Mouse (Mus musculus) heart, postnatal 25 days (tissue): Measurements from ENCODE around the gene Gm28048. TPM values are rescaled to one million over a fixed set of nuclear protein-coding genes. Genes with fewer than 3 reads are reported as not detected.

ENCODE experiments used
- DNase-seq: peaks from one replicate; pipeline ENCODE4 v3.0.0; 2022; ENCODE audit warnings: low spot score
- intact Hi-C: fragments of 180-260 bp; cut with DNase I; formaldehyde crosslinking; loops from one replicate; pipeline ENCODE4 v1.15.1; 2025
- total RNA-seq, 2 experiments: library from RNA; stranded (reverse); gene quantifications; 2 replicates each; pipeline ENCODE4 v1.2.3; 2021

The Gm28048 gene
- total RNA-seq, 2 experiments from 2014 or later = 5.4 to 5.8 TPM

GRCm38 (mm10) chr11:22906453-22906865, 75.4 kb downstream of the Gm28048 start:
- no peak for DNase-seq
- intact Hi-C loops = no loop called here

- intact Hi-C loops = no loop called here
- no peak for DNase-seq
These were observed 79.0 kb downstream of the Gm28048 start for GRCm38 (mm10) chr11:22902923-22903322.

GRCm38 (mm10) chr11:22900041-22900440, 81.8 kb downstream of the Gm28048 start:
- intact Hi-C loops = no loop called here
- no peak for DNase-seq

- intact Hi-C loops = no loop called here
- no peak for DNase-seq
These were observed 84.2 kb downstream of the Gm28048 start for GRCm38 (mm10) chr11:22897642-22898041.

GRCm38 (mm10) chr11:22897127-22897526, 84.8 kb downstream of the Gm28048 start:
- no peak for DNase-seq
- intact Hi-C loops = no loop called here

GRCm38 (mm10) chr11:22893075-22893474, 88.8 kb downstream of the Gm28048 start:
- no peak for DNase-seq
- intact Hi-C loops = no loop called here

GRCm38 (mm10) chr11:22892466-22892865, 89.4 kb downstream of the Gm28048 start:
- no peak for DNase-seq

GRCm38 (mm10) chr11:22891876-22892275, 90.0 kb downstream of the Gm28048 start:
- intact Hi-C loops = no loop called here
- DNase-seq = no peak

More at GRCm38 (mm10) chr11:22892466-22892865, 89.4 kb downstream of the Gm28048 start:
- intact Hi-C loops = no loop called here

GRCm38 (mm10) chr11:22891242-22891641, 90.6 kb downstream of the Gm28048 start:
- intact Hi-C loops = no loop called here
- DNase-seq = no peak

GRCm38 (mm10) chr11:22889224-22889623, 92.7 kb downstream of the Gm28048 start:
- intact Hi-C loops = no loop called here
- DNase-seq = no peak

GRCm38 (mm10) chr11:22886991-22887390, 94.9 kb downstream of the Gm28048 start:
- no peak for DNase-seq
- intact Hi-C loops = no loop called here

- intact Hi-C loops = no loop called here
- no peak for DNase-seq
These were observed 96.5 kb downstream of the Gm28048 start for GRCm38 (mm10) chr11:22885350-22885749.

- DNase-seq = no peak
- intact Hi-C loops = no loop called here
These were observed 98.2 kb downstream of the Gm28048 start for GRCm38 (mm10) chr11:22883676-22884075.

GRCm38 (mm10) chr11:22882926-22883325, 99.0 kb downstream of the Gm28048 start:
- DNase-seq = no peak
- intact Hi-C loops = no loop called here

GRCm38 (mm10) chr11:22880383-22881172, 101.3 kb downstream of the Gm28048 start:
- intact Hi-C loops = no loop called here
- DNase-seq = no peak

GRCm38 (mm10) chr11:22879645-22880044, 102.2 kb downstream of the Gm28048 start:
- no peak for DNase-seq
- intact Hi-C loops = loop anchor here (5.0 kb wide), 1 partner anchor 48 kb away; no protein-coding TSS in a partner anchor

GRCm38 (mm10) chr11:22876680-22877330, 105.1 kb downstream of the Gm28048 start:
- intact Hi-C loops = loop anchor here (5.0 kb wide), 1 partner anchor 50 kb away; no protein-coding TSS in a partner anchor
- DNase-seq = no peak

GRCm38 (mm10) chr11:22875279-22875678, 106.6 kb downstream of the Gm28048 start:
- no peak for DNase-seq
- intact Hi-C loops = loop anchor here (5.0 kb wide), 1 partner anchor 52 kb away; no protein-coding TSS in a partner anchor

- intact Hi-C loops = loop anchor here (5.0 kb wide), 1 partner anchor 53 kb away; no protein-coding TSS in a partner anchor
- DNase-seq = no peak
These were observed 107.1 kb downstream of the Gm28048 start for GRCm38 (mm10) chr11:22874747-22875146.

GRCm38 (mm10) chr11:22873383-22873782, 108.5 kb downstream of the Gm28048 start:
- intact Hi-C loops = no loop called here
- no peak for DNase-seq

GRCm38 (mm10) chr11:22872307-22872680, 109.6 kb downstream of the Gm28048 start:
- intact Hi-C loops = no loop called here
- no peak for DNase-seq
